In genomic region chr6:14025898-14026297, GRCm38 (mm10) we compare ENCODE assay signal across 22 mouse cellular contexts.
"Had no signal": no experiment of that assay in that cellular context is flagged by ENCODE, and none has a peak within 500 bp of the region (broad histone marks: within the 10 kb centered on the region; RNA-seq: fewer than 3 reads in every experiment).

No protein-coding gene starts in this region.

- DNase-seq: liver, postnatal 0 days; lung, adult 2 months; lung, postnatal 14 days; lung, postnatal 36 days; midbrain, embryonic 14.5 days; retina, postnatal 1 day; right cerebral cortex, adult 18-20 months; right cerebral cortex, postnatal 25 days; right cerebral cortex, postnatal 4 days; spleen, adult 18-20 months; thymus, adult 18-20 months; thymus, postnatal 14 days; thymus, postnatal 36 days had no signal

- H3K9ac ChIP-seq: liver, postnatal 0 days; lung, embryonic 15.5 days; midbrain, embryonic 12.5 days; neural tube, embryonic 13.5 days; neural tube, embryonic 15.5 days had no signal

- H3K4me2 ChIP-seq: lung, embryonic 15.5 days; midbrain, embryonic 12.5 days; neural tube, embryonic 13.5 days; neural tube, embryonic 15.5 days had no signal

- H3K4me3 ChIP-seq: lung, embryonic 15.5 days; megakaryocyte, embryonic 14.5 days; midbrain, embryonic 10.5 days; midbrain, embryonic 12.5 days; myocyte; neural tube, embryonic 13.5 days; neural tube, embryonic 15.5 days had no signal

- H3K36me3 ChIP-seq: lung, embryonic 15.5 days; midbrain, embryonic 10.5 days; midbrain, embryonic 12.5 days; neural tube, embryonic 13.5 days; neural tube, embryonic 15.5 days had no signal

- H3K27ac ChIP-seq: lung, embryonic 15.5 days; midbrain, embryonic 10.5 days; midbrain, embryonic 12.5 days; neural tube, embryonic 13.5 days; neural tube, embryonic 15.5 days had no signal

- ATAC-seq: liver, postnatal 0 days; lung, postnatal 0 days; midbrain, embryonic 16.5 days had no signal

- H3K4me1 ChIP-seq: lung, embryonic 15.5 days; megakaryocyte, embryonic 14.5 days; midbrain, embryonic 10.5 days; midbrain, embryonic 12.5 days; neural tube, embryonic 13.5 days; neural tube, embryonic 15.5 days had no signal

- H3K9me3 ChIP-seq: lung, embryonic 15.5 days; megakaryocyte, embryonic 14.5 days; midbrain, embryonic 10.5 days; midbrain, embryonic 12.5 days; neural tube, embryonic 13.5 days; neural tube, embryonic 15.5 days had no signal

- H3K27me3 ChIP-seq: lung, embryonic 15.5 days; megakaryocyte, embryonic 14.5 days; midbrain, embryonic 12.5 days; neural tube, embryonic 13.5 days; neural tube, embryonic 15.5 days had no signal
